Mouse (Mus musculus): ENCODE measurements around the gene Eaf2. TPM values are rescaled to one million over a fixed set of nuclear protein-coding genes. Genes with fewer than 3 reads are reported as not detected.
"Not testable (repeated sequence)": the region's sequence is repeated elsewhere in the genome, so short reads cannot be mapped to it uniquely, and the experiment has no call there.

Gene Eaf2
- polyA plus RNA-seq, 1 experiment from 2014 or later = 0.38 TPM

GRCm38 (mm10) chr16:36877316-36877715 lies 2.5 kb upstream of the Eaf2 start:
- ATAC-seq (ENCODE audit: low FRiP score, low TSS enrichment) = no peak
- no peak overlapping the region for H3K4me3 ChIP-seq (replicated peaks; ENCODE audit: low read depth, low read length)
- H3K27me3 ChIP-seq (ENCODE audit: control insufficient read depth, insufficient read depth, low read length) = no peaks in the 10 kb centered on the region
- DNase-seq = no peak
- H3K9me3 ChIP-seq (ENCODE audit: control insufficient read depth, low read length) = no peaks in the 10 kb centered on the region
- H3K4me1 ChIP-seq (ENCODE audit: control insufficient read depth, insufficient read depth, low read length) = peaks cover 19% of the 10 kb centered on the region
- 76% methylated on average over 5 of the region's 5 CpGs for WGBS
- no peak overlapping the region for H3K9ac ChIP-seq (replicated peaks; ENCODE audit: low read length)
- no peak overlapping the region for H3K27ac ChIP-seq (replicated peaks; ENCODE audit: low read depth, low read length)
- H3K36me3 ChIP-seq (ENCODE audit: control insufficient read depth, insufficient read depth, low read length) = peaks cover 2% of the 10 kb centered on the region
- H3K4me2 ChIP-seq (ENCODE audit: low read length) = no peak overlapping the region

DNA sequence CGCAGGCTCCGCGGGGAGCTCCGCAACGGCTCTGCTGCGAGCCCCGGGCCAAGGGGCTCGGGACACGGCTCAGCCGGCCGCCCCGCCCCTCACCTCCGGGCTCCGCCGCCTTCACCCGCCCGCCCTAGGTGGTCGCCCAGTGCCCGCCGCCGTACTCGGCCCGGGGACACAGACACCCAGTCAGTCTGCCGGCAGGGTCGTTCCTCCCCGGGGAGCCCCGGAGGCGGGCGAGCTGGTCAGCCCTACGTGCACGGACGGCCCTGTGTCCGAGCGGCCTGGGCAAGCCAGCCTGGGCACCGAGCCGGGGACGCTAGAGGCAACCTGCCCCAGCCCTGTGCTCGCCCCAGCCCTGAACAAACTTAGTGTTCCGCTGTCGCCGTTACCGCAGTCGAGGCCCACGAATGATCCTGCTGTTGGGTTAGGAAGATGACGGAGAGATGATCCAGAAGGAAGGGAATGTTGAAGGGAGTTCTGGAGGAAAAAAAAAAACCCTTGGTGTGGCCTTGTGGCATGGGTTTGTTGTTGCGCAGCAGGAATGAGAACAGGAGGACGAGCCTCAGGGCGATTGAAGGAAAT lies 561 bp upstream of the Eaf2 start:
- H3K4me1 ChIP-seq (ENCODE audit: control insufficient read depth, insufficient read depth, low read length) = peaks cover 19% of the 10 kb centered on the region
- H3K27me3 ChIP-seq (ENCODE audit: control insufficient read depth, insufficient read depth, low read length) = no peaks in the 10 kb centered on the region
- peak overlapping the region; percentile 79 for H3K27ac ChIP-seq (replicated peaks; ENCODE audit: low read depth, low read length)
- no peaks in the 10 kb centered on the region for H3K9me3 ChIP-seq (ENCODE audit: control insufficient read depth, low read length)
- H3K9ac ChIP-seq (replicated peaks; ENCODE audit: low read length) = peak overlapping the region; percentile 79
- ATAC-seq (ENCODE audit: low FRiP score, low TSS enrichment) (peak; percentile 73), DNase-seq (no peak)
- WGBS = under 1% methylated on average over 48 of the region's 48 CpGs
- peaks cover 12% of the 10 kb centered on the region for H3K36me3 ChIP-seq (ENCODE audit: control insufficient read depth, insufficient read depth, low read length)
- H3K4me3 ChIP-seq (replicated peaks; ENCODE audit: low read depth, low read length) = peak overlapping the region; percentile 76
- peak overlapping the region; percentile 76 for H3K4me2 ChIP-seq (ENCODE audit: low read length)

GRCm38 (mm10) chr16:36869442-36869841 lies 5.4 kb downstream of the Eaf2 start:
- no peak for ATAC-seq (ENCODE audit: low FRiP score, low TSS enrichment)
- Histone ChIP-seq H3K27ac (replicated peaks; ENCODE audit: low read depth, low read length) (no peak overlapping the region), H3K4me2 (ENCODE audit: low read length) (no peak overlapping the region), H3K27me3 (ENCODE audit: control insufficient read depth, insufficient read depth, low read length) (no peaks in the 10 kb centered on the region), H3K36me3 (ENCODE audit: control insufficient read depth, insufficient read depth, low read length) (peaks cover 53% of the 10 kb centered on the region), H3K9me3 (ENCODE audit: control insufficient read depth, low read length) (no peaks in the 10 kb centered on the region), H3K9ac (replicated peaks; ENCODE audit: low read length) (no peak overlapping the region), H3K4me3 (replicated peaks; ENCODE audit: low read depth, low read length) (no peak overlapping the region), H3K4me1 (ENCODE audit: control insufficient read depth, insufficient read depth, low read length) (peaks cover 5% of the 10 kb centered on the region)
- WGBS = 96% methylated on average over 2 of the region's 2 CpGs
- DNase-seq = no peak

- H3K4me3 ChIP-seq (replicated peaks; ENCODE audit: low read depth, low read length) = no peak overlapping the region
- no peak overlapping the region for H3K4me2 ChIP-seq (ENCODE audit: low read length)
- H3K27ac ChIP-seq (replicated peaks; ENCODE audit: low read depth, low read length) = no peak overlapping the region
- peaks cover 59% of the 10 kb centered on the region for H3K36me3 ChIP-seq (ENCODE audit: control insufficient read depth, insufficient read depth, low read length)
- WGBS = 96% methylated on average over 3 of the region's 3 CpGs
- no peaks in the 10 kb centered on the region for H3K27me3 ChIP-seq (ENCODE audit: control insufficient read depth, insufficient read depth, low read length)
- no peak for ATAC-seq (ENCODE audit: low FRiP score, low TSS enrichment)
- no peak for DNase-seq
- H3K9me3 ChIP-seq (ENCODE audit: control insufficient read depth, low read length) = no peaks in the 10 kb centered on the region
- H3K9ac ChIP-seq (replicated peaks; ENCODE audit: low read length) = no peak overlapping the region
- no peaks in the 10 kb centered on the region for H3K4me1 ChIP-seq (ENCODE audit: control insufficient read depth, insufficient read depth, low read length)
Measured at GRCm38 (mm10) chr16:36863585-36863984, 11.2 kb downstream of the Eaf2 start.

DNA sequence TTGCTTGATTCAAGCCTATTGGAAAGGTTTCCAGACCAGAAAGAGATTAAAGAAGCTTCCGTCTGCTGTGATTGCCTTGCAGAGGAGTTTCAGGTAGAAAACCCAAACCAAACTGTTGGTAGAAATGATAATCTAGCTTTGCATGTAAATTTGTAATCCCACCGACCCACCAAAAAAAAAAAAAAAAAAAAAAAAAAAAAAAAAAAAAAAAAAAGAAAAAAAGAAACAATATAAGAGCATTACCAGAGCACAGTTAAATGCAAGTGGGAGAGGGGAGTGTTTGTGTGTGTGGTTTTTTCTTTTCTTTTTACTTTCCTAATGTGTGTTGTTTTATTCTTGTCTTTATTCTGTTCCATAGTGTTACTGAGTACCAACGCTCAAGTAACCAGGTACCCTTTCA lies 23.6 kb downstream of the Eaf2 start:
- Histone ChIP-seq H3K9me3 (ENCODE audit: control insufficient read depth, low read length) (no peaks in the 10 kb centered on the region), H3K4me2 (ENCODE audit: low read length) (no peak overlapping the region), H3K36me3 (ENCODE audit: control insufficient read depth, insufficient read depth, low read length) (peaks cover 42% of the 10 kb centered on the region), H3K4me3 (replicated peaks; ENCODE audit: low read depth, low read length) (no peak overlapping the region), H3K9ac (replicated peaks; ENCODE audit: low read length) (no peak overlapping the region), H3K4me1 (ENCODE audit: control insufficient read depth, insufficient read depth, low read length) (no peaks in the 10 kb centered on the region), H3K27me3 (ENCODE audit: control insufficient read depth, insufficient read depth, low read length) (no peaks in the 10 kb centered on the region), H3K27ac (replicated peaks; ENCODE audit: low read depth, low read length) (no peak overlapping the region)
- ATAC-seq (ENCODE audit: low FRiP score, low TSS enrichment) (no peak), DNase-seq (no peak)
- 87% methylated on average over 3 of the region's 3 CpGs for WGBS

DNA sequence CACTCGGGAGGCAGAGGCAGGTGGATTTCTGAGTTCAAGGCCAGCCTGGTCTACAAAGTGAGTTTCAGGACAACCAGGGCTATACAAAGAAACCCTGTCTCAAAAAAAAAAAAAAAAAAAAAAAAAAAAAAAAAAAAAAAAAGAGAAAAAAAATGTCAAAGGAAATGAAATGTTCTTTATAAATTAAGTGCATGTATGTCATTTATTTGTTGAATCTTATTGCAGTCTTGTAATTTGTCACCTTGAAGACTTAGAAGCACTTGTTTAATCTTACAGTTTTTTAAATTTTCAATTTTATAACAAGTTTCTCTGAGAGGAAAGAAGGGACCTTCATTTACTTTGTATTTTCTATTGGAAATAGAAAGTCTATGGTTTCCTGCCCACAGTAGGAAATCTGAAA lies 27.9 kb downstream of the Eaf2 start:
- not testable (repeated sequence) for H3K27me3 ChIP-seq (ENCODE audit: control insufficient read depth, insufficient read depth, low read length)
- 95% methylated on average over 1 of the region's 1 CpGs for WGBS

GRCm38 (mm10) chr16:36828820-36829219 lies 46.0 kb downstream of the Eaf2 start:
- peak overlapping the region; percentile 72 for H3K4me2 ChIP-seq (ENCODE audit: low read length)
- no peak overlapping the region for H3K27ac ChIP-seq (replicated peaks; ENCODE audit: low read depth, low read length)
- peak; percentile 46 for ATAC-seq (ENCODE audit: low FRiP score, low TSS enrichment)
- DNase-seq = peak; percentile 49
- H3K27me3 ChIP-seq (ENCODE audit: control insufficient read depth, insufficient read depth, low read length) = no peaks in the 10 kb centered on the region
- peak overlapping the region; percentile 84 for H3K4me3 ChIP-seq (replicated peaks; ENCODE audit: low read depth, low read length)
- peak overlapping the region; percentile 90 for H3K9ac ChIP-seq (replicated peaks; ENCODE audit: low read length)
- peaks cover 10% of the 10 kb centered on the region; the same call in 1 of the 2 replicates for H3K4me1 ChIP-seq (ENCODE audit: control insufficient read depth, insufficient read depth, low read length)
- H3K36me3 ChIP-seq (ENCODE audit: control insufficient read depth, insufficient read depth, low read length) = 0 out of 2 replicates have a peak, but pooled peaks cover 2% of the 10 kb centered on the region
- 3% methylated on average over 11 of the region's 11 CpGs for WGBS
- H3K9me3 ChIP-seq (ENCODE audit: control insufficient read depth, low read length) = no peaks in the 10 kb centered on the region

More for the DNA sequence above, 27.9 kb downstream of the Eaf2 start:
- H3K4me2 ChIP-seq (ENCODE audit: low read length); H3K9me3 ChIP-seq (ENCODE audit: control insufficient read depth, low read length); H3K27ac ChIP-seq (replicated peaks; ENCODE audit: low read depth, low read length); DNase-seq; H3K9ac ChIP-seq (replicated peaks; ENCODE audit: low read length); ATAC-seq (ENCODE audit: low FRiP score, low TSS enrichment); H3K4me1 ChIP-seq (ENCODE audit: control insufficient read depth, insufficient read depth, low read length); H3K4me3 ChIP-seq (replicated peaks; ENCODE audit: low read depth, low read length): not testable (repeated sequence)
- peaks cover 42% of the 10 kb centered on the region for H3K36me3 ChIP-seq (ENCODE audit: control insufficient read depth, insufficient read depth, low read length)

DNA sequence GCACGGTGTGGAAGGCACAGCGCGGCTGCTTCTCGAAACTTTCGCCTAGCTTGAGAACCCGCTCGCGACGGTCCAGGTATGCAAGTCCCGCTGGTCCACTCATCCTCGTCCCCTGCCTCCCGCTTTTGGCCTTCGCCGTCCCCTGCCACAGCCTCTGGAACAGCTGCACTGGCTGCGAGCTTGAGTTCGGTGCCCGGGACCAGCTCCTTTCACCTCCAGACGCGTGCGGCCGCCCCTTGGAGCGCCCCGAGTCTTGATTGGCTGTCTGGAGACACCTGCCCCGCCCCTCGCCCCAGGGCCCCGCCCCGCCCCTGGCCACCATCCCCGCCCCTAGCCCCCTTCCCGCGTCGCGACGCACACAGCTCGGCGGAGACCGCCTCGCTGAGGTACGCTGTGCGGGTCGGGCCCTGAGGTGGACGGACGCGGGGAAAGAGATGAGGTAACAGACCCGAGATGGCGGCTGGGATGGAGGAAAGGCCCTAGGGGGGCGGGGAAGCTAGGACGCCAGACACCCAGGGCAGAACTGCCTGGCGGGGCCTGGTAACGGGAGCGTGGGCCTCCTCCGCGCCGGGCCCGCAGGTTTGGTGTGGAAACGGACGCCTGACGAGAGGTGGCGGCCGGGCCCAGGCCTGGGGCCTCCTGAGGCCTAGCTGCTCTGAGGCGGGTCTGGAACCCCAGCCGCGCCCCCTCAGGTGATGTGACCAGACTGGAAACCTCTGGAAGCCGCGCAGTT lies 46.6 kb downstream of the Eaf2 start, which contains the start of gene Iqcb1:
Gene Iqcb1 (plus strand): TSS at position 332 of the 733 bp plus-strand sequence.
- ATAC-seq (ENCODE audit: low FRiP score, low TSS enrichment) (peak; percentile 98), DNase-seq (peak; percentile 93)
- WGBS = under 1% methylated on average over 64 of the region's 64 CpGs
- H3K4me2 ChIP-seq (ENCODE audit: low read length) = peak within 1 kb of the TSS; percentile 72
- H3K9me3 ChIP-seq (ENCODE audit: control insufficient read depth, low read length) = no peaks in the 10 kb centered on the region
- H3K9ac ChIP-seq (replicated peaks; ENCODE audit: low read length) = peak within 1 kb of the TSS; percentile 90
- 0 out of 2 replicates have a peak, but pooled peaks cover 2% of the 10 kb centered on the region for H3K36me3 ChIP-seq (ENCODE audit: control insufficient read depth, insufficient read depth, low read length)
- H3K27ac ChIP-seq (replicated peaks; ENCODE audit: low read depth, low read length) = peak within 1 kb of the TSS; percentile 79
- H3K4me1 ChIP-seq (ENCODE audit: control insufficient read depth, insufficient read depth, low read length) = peaks cover 10% of the 10 kb centered on the region; the same call in 1 of the 2 replicates
- H3K4me3 ChIP-seq (replicated peaks; ENCODE audit: low read depth, low read length) = peak within 1 kb of the TSS; percentile 84
- H3K27me3 ChIP-seq (ENCODE audit: control insufficient read depth, insufficient read depth, low read length) = no peaks in the 10 kb centered on the region

Measured in midbrain, embryonic 14.5 days (tissue).